In genomic region chr15:25369522-25369921, GRCm38 (mm10) we compare ENCODE assay signal across 29 mouse cellular contexts. TPM values are rescaled to one million over a fixed set of nuclear protein-coding genes. Genes with fewer than 3 reads are reported as not detected.
DNase-seq lines count a peak whose midpoint lies in the region; ATAC-seq and TF ChIP-seq lines count a peak whose summit lies in the region.
"Had no signal": no experiment of that assay in that cellular context is flagged by ENCODE, and none has a peak within 500 bp of the region (broad histone marks: within the 10 kb centered on the region; RNA-seq: fewer than 3 reads in every experiment).

No protein-coding gene starts in this region.

- no peak for ATAC-seq in heart, embryonic 11.5 days (replicated peaks; ENCODE audit: insufficient number of reproducible peaks, low FRiP score, low TSS enrichment)
- ATAC-seq: activated CD4-positive, CD25-positive, alpha-beta regulatory T cell, adult 4 months; forebrain, embryonic 15.5 days; inflammation-experienced regulatory T-cells, adult 6 months had no signal

- peak overlapping the region; percentile 47; the same call in 1 of the 2 replicates for H3K27ac ChIP-seq in layer of hippocampus, adult 2 months
- peak overlapping the region; percentile 22; the same call in 1 of the 2 replicates for H3K27ac ChIP-seq in embryonic fibroblast, embryonic 13.5 days (ENCODE audit: insufficient read depth, low read length)
- H3K27ac ChIP-seq in heart, embryonic 11.5 days (ENCODE audit: low read depth, low read length) = no peak overlapping the region
- H3K27ac ChIP-seq: embryonic facial prominence, embryonic 12.5 days; forebrain, embryonic 10.5 days; forebrain, embryonic 15.5 days; heart, embryonic 15.5 days; hindbrain, embryonic 14.5 days; kidney, embryonic 15.5 days; midbrain, embryonic 12.5 days; neural tube, embryonic 13.5 days had no signal

- WGBS in heart, embryonic 11.5 days (ENCODE audit: insufficient replicate concordance) = 68% methylated on average over 7 of the region's 7 CpGs

- peaks cover 100% of the 10 kb centered on the region for H3K79me2 ChIP-seq in C2C12 (ENCODE audit: control insufficient read depth, insufficient read depth)

- no peaks in the 10 kb centered on the region for H3K27me3 ChIP-seq in C2C12 (ENCODE audit: control insufficient read depth, insufficient read depth, insufficient read length)
- H3K27me3 ChIP-seq in heart, embryonic 11.5 days (ENCODE audit: control insufficient read depth, insufficient read depth, low read length) = no peaks in the 10 kb centered on the region
- H3K27me3 ChIP-seq: embryonic facial prominence, embryonic 12.5 days; forebrain, embryonic 15.5 days; heart, embryonic 15.5 days; kidney, embryonic 15.5 days; midbrain, embryonic 12.5 days; neural tube, embryonic 13.5 days had no signal

- H3K9ac ChIP-seq in heart, embryonic 11.5 days (ENCODE audit: low read depth, low read length) = no peak overlapping the region
- H3K9ac ChIP-seq: embryonic facial prominence, embryonic 12.5 days; forebrain, embryonic 15.5 days; heart, embryonic 15.5 days; hindbrain, embryonic 14.5 days; kidney, embryonic 15.5 days; midbrain, embryonic 12.5 days; neural tube, embryonic 13.5 days had no signal

- peaks cover 65% of the 10 kb centered on the region for H3K36me3 ChIP-seq in C2C12 (ENCODE audit: control insufficient read depth, insufficient read depth)
- no peaks in the 10 kb centered on the region for H3K36me3 ChIP-seq in heart, embryonic 11.5 days (ENCODE audit: control insufficient read depth, insufficient read depth, low read length)
- H3K36me3 ChIP-seq: forebrain, embryonic 15.5 days; heart, embryonic 15.5 days; neural tube, embryonic 13.5 days had no signal

- H3K4me3 ChIP-seq in layer of hippocampus, adult 2 months = no peak overlapping the region
- no peak overlapping the region for H3K4me3 ChIP-seq in C2C12 (ENCODE audit: insufficient read depth, poor library complexity, severe bottlenecking)
- no peak overlapping the region for H3K4me3 ChIP-seq in embryonic fibroblast, embryonic 13.5 days (ENCODE audit: insufficient read depth, low read length)
- no peak overlapping the region for H3K4me3 ChIP-seq in heart, embryonic 11.5 days (ENCODE audit: low read depth, low read length)
- H3K4me3 ChIP-seq: embryonic facial prominence, embryonic 12.5 days; forebrain, embryonic 10.5 days; forebrain, embryonic 15.5 days; heart, embryonic 15.5 days; kidney, embryonic 15.5 days; megakaryocyte, embryonic 14.5 days; midbrain, embryonic 12.5 days; neural tube, embryonic 13.5 days had no signal

- no peak overlapping the region for H3K4me2 ChIP-seq in heart, embryonic 11.5 days
- H3K4me2 ChIP-seq: embryonic facial prominence, embryonic 12.5 days; forebrain, embryonic 15.5 days; heart, embryonic 15.5 days; hindbrain, embryonic 14.5 days; kidney, embryonic 15.5 days; liver, embryonic 11.5 days; midbrain, embryonic 12.5 days; neural tube, embryonic 13.5 days had no signal

- DNase-seq in layer of hippocampus, adult 2 months (ENCODE audit: low spot score in 2 of 2) = peak in 1 of 2 experiments; percentile 28
- no peak for DNase-seq in layer of hippocampus, postnatal 25 days (ENCODE audit: extremely low spot score in 1 of 2, low spot score in 1 of 2)
- peak; percentile 70 for DNase-seq in Muller cell, postnatal 12 days (ENCODE audit: inconsistent ontology term)
- no peak for DNase-seq in cerebellum, postnatal 4 days (ENCODE audit: low spot score in 2 of 2)
- DNase-seq: adrenal gland, adult 2 months; adrenal gland, postnatal 36 days; cerebellum, adult 2 months; cerebellum, postnatal 14 days; embryo, embryonic 11 days; kidney, adult 11 months; kidney, postnatal 25 days; lung, postnatal 4 days; thymus, adult 2 months; thymus, postnatal 4 days had no signal

- H3K9me3 ChIP-seq in heart, embryonic 11.5 days (replicated peaks; ENCODE audit: control insufficient read depth, low read length) = no peaks in the 10 kb centered on the region
- H3K9me3 ChIP-seq: embryonic facial prominence, embryonic 12.5 days; forebrain, embryonic 10.5 days; forebrain, embryonic 15.5 days; heart, embryonic 15.5 days; kidney, embryonic 15.5 days; midbrain, embryonic 12.5 days; neural tube, embryonic 13.5 days had no signal

- peaks cover 80% of the 10 kb centered on the region for H3K79me3 ChIP-seq in C2C12 (ENCODE audit: low read depth)

- no peak for TF ChIP-seq CTCF in layer of hippocampus, adult 2 months (conservative IDR thresholded peaks at IDR 0.05)
- TF ChIP-seq CTCF in C2C12 (IDR thresholded peaks at IDR 0.05; ENCODE audit: control insufficient read depth, insufficient read depth, insufficient read length) = no peak
- TF ChIP-seq CTCF in embryonic fibroblast, embryonic 13.5 days (IDR thresholded peaks at IDR 0.05; ENCODE audit: borderline replicate concordance, insufficient read depth, low read length) = no peak

- TF ChIP-seq POLR2A in embryonic fibroblast, embryonic 13.5 days (IDR thresholded peaks at IDR 0.05; ENCODE audit: low read depth, low read length) = no peak

- H3K4me1 ChIP-seq in embryonic fibroblast, embryonic 13.5 days (ENCODE audit: control insufficient read depth, insufficient read depth, low read length) = peaks cover 17% of the 10 kb centered on the region
- peaks cover 2% of the 10 kb centered on the region; the same call in 1 of the 2 replicates for H3K4me1 ChIP-seq in heart, embryonic 11.5 days (ENCODE audit: control insufficient read depth, insufficient read depth, low read length)

- no peak overlapping the region for H3ac ChIP-seq in C2C12 (ENCODE audit: control insufficient read depth, insufficient read length, low read depth)

TF ChIP-seq in C2C12, 6 proteins besides CTCF, POLR2A, EP300 and RAD21:
- TF ChIP-seq MYOD1 (IDR thresholded peaks at IDR 0.05; ENCODE audit: control insufficient read depth, insufficient read length, low read depth) (peak; percentile 43), MYOG (IDR thresholded peaks at IDR 0.05; ENCODE audit: control insufficient read depth, extremely low read depth, insufficient read length) (no peak)

RNA-seq across cellular contexts. Expression of gene Basp1, which starts 44.0 kb away (rescaled TPM):
- total RNA-seq in layer of hippocampus, adult 2 months (2021) = 100 to 1,000 TPM; 576 to 634 TPM
- 100 to 1,000 TPM; 666 to 703 TPM for total RNA-seq in layer of hippocampus, postnatal 25 days (2021)
- polyA plus RNA-seq in C2C12 (2012; fragmentation: generic; extraction: Trizol) = 164 TPM
- polyA plus RNA-seq in embryonic fibroblast, embryonic 13.5 days (2011; ENCODE audit: insufficient read length, low read depth, missing spikeins) = 232 and 236 TPM in 2 replicates
- polyA plus RNA-seq in heart, embryonic 11.5 days (2014; fragmentation: Nextera tagmentation; extraction: Ambion mirVana) = 15.3 and 16.3 TPM in 2 replicates
- polyA plus RNA-seq: activated CD4-positive, CD25-positive, alpha-beta regulatory T cell, adult 4 months had no signal
